Mouse (Mus musculus): Measurements from ENCODE around the gene Timm23.
"Not testable (repeated sequence)": the region's sequence is repeated elsewhere in the genome, so short reads cannot be mapped to it uniquely, and the experiment has no call there.

Timm23 gene

DNA sequence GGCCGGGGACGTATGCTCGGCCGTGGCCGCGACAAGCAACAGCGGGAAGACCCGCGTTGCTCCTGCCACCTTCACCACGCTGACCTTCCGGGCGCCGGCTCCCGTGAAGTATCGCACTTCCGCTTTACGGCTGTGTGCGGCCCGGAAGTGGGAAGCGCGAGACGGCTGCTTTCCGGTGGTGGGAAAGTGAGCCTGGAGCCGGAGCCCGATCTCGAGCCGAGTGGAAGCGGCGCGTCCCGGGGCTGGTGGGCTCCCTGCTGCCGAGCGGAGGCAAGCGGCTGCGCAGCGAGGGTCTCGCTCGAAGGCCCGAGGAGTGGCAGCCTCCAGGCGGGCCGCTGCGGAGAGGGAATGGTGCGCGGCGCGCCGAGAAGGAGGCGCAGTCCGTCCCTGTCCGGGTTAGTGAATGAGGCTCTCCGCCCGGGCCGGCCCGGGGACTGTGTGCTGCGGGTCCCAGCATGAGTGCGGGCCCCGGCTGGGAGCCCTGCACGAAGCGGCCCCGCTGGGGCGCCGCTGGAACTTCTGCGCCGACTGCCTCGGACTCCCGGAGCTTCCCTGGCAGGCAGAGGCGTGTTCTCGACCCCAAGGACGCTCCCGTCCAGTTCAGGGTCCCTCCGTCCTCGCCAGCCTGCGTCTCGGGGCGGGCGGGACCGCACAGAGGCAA is at the start of gene Timm23, which contains the start of gene Parg:
Gene Timm23, minus strand, starts transcription at position 108 of the 661 bp plus-strand sequence.
Gene Parg, plus strand, starts transcription at position 159 of the 661 bp plus-strand sequence.
- DNase-seq (ENCODE audit: low spot score in 2 of 2), result peak; percentile 68 to 77

DNA sequence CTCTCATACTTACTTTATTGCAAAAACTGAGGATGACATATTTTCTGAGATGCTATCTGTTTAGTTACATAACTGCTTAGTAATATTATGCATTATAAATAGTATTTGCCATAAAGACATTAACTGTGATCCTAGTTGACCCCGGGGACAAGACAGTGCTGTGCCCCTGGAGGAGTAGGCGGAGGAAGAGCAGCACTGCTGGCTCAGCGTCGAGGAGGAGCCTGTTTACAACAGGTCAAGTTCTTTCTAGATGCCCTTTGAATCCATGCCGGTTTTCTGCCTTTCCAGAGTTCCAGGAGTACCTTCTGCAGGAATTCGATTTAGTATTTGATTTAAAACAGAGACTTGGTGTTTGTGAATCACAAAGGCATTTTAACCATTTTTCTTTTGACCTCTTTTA is 47.9 kb upstream of the Timm23 start:
- no peak for DNase-seq (ENCODE audit: low spot score in 2 of 2)

DNA sequence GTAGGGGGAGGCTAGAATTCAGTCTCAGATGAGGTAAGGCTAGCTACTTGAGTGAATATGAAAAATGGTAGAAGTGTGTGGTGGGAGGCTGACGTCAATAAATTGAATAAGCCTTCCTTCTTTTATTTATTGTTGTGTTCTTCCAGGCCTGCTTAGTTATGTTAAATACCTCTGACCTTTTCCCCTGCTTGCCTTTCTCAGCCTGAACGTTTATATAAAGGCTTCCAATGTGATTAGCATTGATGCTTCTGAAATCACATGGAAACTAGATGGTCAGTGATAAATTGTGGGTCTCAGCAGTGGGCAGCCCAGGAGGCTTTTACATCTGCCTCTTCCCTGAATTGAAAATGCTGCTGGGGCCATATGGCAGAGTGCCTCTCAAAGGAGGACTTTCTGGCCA is 44.3 kb upstream of the Timm23 start:
- DNase-seq (ENCODE audit: low spot score in 2 of 2), result no peak

DNA sequence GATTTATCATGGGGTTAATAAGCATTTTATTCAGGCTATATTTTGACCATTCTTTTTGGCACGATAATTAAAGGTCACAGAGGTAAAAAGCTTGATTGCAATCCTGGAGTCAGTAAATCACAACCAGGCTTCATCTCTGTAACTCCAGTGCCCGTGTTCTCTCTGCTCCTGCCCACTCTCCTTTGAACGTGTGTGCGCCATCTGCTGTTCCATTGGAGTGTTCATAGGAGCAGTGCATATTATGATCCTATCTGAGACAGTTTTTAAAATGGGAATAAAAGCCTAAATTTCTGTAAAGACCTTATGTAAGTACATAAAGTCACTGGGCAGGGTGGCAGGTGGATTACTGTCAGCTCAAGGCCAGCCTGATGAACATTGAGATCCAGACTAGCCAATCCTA is 40.7 kb upstream of the Timm23 start:
- DNase-seq (ENCODE audit: low spot score in 2 of 2), result no peak

DNA sequence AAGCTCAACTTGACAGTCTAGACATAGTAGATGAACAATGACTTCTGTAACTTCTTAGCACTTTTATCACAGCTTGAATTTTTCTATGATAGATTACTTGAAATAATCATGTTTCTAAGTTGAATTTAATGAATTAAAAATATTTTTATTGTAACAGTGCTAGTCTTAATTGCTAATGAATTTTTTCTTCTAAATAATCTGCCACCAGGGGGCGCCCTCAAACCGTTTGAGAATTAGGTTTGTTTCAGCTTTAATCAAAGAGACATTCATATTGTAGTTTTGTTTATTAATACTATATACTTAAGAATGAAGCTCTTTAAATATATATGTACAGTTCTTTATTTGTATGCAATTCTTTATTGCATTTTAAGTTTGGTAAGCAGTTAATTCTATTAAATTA is 27.3 kb upstream of the Timm23 start:
- peak; percentile 34 to 55 for DNase-seq (ENCODE audit: low spot score in 2 of 2)

DNA sequence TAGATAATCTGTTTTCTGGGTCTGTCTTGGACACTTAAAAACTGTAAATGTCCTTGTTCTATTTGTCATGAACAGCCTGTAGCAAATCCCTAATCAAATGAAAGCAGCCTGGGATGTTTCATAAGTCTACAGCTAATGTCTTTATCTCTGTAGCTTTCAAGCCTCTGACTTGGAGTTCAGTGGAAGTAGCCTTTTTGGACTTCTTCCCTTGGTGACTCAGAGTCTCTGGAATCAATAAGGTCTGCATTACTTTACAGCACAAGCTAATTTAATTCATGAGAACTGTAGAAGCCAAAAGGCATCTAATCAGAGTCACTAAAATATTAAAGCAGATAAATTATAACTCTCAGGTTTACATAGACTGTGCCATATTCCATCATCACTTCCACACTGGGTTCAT is 24.9 kb upstream of the Timm23 start:
- DNase-seq (ENCODE audit: low spot score in 2 of 2), result no peak

DNA sequence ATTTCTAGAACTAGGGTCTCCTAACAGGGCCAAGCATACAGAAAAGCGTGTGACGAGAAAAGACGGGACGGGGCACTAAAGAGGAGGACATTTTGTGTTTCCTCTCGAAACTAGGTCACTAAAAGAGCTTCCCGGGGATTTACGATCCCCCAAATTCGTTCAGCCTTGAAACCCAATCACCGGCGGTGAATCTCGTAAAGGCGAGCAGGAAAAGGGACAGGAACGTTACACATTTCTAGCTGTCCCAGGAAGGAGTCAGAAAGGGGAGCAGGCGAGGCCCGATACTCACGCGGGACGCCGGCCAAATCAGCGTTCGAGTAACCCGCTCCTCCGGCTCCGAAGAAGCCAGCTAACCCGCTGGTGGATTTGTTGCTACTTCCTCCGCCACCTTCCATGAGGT is 344 bp downstream of the Timm23 start:
- peak; percentile 16 to 23 for DNase-seq (ENCODE audit: low spot score in 2 of 2)

DNA sequence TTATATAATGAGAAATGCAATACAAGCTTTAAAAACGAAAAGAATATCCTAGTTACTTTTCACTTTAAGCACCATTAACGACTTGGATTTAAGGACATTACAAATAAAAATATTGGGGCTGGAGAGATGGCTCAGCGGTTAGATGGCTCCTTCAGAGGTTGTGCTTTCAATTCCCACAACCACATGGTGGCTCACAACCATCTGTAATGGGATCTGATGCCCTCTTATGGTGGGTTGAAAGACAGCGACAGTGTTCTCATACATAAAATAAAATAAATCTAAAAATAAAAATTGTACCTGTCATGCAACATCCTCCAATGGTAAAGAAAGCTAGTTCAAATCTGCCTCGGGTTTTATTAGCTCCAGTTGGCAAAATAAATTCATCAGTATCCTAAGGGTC is 8.1 kb downstream of the Timm23 start:
- DNase-seq (ENCODE audit: low spot score in 2 of 2), result not testable (repeated sequence)

DNA sequence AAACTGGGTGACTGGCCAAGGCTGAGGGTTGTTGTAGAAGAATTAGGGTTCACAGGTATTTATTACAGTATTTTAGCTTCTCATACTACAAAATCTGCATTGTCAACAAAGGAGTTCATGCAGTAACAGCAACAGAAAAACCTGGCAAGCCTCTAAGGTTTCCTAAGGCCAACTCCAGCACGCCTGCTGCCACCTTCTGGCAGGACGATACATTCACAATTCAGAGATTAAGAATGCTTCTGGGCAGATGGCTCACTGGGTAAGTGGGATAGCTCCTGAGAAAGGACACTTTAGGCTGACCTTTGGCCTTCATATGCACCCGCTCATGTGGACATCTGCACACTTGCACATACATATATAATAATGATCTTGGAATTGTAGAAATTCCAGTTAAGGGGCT is 9.3 kb downstream of the Timm23 start:
- peak in 1 of 2 experiments; percentile 35 for DNase-seq (ENCODE audit: low spot score in 2 of 2)

DNA sequence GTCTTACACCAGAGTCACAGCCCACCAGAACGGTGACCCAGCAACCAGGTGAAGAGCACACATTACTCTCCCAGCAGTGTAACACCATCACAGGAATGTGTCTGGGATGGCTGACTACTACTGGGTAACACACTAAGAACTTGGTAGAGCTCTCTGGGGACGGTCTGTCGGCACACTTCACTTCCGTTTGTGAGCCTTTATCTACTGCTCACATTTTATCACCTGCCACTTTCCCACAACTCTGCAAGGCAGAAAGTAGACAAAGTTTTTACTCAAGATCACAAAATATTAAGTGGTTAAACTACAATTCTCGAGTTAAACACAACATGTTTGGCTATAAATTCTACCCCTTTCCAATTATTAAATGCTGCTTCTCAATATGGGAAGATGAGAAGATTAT is 9.8 kb downstream of the Timm23 start:
- no peak for DNase-seq (ENCODE audit: low spot score in 2 of 2)

DNA sequence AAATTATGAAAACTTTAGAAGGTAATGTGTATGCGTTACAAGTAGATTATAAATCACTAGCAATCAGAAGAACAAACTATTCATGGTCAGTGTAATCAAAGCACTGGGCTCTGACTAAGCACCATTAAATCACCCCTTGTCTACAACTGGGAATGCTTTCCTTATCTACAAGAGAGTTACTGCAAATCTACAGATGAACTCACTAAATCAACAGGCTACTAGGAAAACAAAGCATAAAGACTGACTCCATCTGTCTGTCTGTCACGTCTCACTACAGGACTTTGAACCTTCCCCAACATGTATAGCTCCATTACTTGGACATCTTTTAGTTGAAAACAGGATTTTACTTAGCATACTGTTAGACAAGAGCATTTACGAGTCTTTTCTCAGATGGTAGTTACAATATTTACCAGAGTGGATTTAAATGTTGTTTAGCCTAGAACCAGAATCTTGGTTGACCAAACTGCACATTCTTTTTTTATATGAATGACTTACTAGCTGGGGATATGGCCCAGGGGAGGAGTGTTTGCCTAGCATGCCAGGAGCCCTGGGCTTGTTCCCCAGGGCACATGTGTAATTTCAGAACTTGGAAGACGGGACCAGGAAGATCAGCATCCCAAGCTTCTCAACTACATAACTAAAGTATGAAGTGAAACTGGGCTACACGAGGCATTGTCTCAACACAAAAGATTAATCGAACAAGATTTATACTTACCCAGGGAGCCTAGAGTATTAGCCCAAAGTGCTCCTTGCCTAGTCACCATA is 10.9 kb downstream of the Timm23 start:
- DNase-seq (ENCODE audit: low spot score in 2 of 2), result no peak

DNA sequence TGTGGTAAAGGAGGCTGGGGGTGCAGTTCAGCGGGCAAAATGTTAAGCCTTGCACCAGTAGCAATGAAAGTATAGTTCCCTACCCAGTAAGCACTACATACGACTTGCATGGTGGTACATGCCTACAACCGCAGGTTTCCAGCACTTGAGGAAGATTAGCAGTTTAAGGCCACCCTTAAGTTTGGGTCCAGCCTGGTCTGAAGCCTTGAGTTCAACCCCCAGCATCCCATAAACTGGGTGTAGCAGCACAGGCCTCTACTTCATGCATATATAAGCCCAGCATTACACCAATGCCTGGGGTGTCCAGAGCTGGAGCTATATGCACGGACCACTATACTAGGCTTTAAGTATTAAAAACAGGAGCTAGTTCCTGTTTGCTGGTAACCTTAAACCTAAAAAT is 17.9 kb downstream of the Timm23 start:
- no peak for DNase-seq (ENCODE audit: low spot score in 2 of 2)

DNA sequence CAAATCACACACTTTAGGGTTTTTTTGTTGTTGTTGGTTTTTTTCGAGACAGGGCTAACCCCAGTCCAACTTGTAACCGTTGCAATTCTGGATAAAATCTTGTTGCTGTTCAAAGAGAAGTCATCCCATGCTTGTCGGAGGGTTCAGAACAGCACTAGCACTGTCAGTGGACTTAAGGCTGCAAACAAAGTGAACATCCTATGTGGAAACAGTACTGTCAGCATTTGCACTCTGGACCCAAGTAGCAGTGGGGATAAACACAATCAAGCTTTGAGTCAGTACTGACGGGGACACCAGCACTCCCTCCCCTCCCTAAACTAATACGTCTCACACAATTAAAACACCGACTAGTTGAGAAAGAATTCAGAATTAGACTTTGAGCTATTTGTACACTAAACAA is 20.8 kb downstream of the Timm23 start:
- no peak for DNase-seq (ENCODE audit: low spot score in 2 of 2)

DNA sequence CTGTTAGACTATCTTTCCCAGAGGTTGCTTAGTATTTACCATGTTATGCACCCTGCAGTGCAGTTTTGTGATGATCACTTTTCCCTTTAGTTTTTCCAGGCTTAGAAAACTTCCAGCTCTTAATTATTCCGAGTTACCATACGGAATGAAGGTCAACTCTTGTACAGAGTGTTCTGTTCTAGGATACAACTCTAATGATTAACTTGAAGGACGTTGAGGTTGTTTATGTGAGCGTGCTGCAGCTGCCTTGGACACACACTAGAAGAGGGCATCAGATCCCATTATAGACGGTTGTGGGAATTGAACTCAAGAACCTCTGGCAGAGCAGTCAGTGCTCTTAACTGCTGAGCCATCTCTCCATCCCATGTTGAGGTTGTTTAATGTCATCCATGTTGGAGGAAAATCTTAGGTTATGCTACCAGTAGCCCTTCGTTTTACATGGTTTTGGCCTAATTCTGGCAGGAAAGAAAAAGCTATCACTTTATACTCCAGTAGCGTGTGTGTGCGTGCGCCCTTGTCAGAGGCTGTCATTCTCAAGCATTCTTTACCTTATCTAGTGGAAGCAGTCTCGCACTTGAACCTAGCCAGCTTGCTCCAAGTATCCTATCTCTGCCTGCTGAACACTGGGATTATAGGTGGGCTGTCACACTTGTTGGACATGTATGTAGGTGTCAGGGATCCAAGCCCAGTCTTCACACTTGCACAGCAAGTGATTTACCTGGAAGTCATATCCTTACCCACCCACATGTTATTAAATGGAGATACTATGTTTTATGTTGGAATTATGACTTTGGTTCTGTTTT is 22.1 kb downstream of the Timm23 start:
- no peak for DNase-seq (ENCODE audit: low spot score in 2 of 2)

DNA sequence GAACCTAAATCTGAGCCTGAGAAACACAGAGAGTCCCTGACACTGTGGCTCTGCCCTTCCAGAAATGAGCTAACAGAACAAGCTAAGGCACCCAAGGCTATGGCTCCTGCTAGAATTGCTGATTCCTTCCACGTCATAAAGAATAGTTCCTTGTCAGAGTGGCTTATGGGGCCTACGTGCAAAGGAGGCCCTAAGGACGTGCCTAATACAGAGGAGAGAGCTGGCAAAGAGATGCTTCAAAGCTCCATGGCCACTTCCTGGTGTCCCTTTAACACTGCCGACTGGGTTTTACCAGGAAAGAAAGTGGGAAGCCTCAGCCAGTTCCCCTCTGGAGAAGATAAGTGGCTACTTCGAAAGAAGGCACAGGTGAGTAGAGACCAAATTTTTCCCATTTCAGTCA is 25.1 kb downstream of the Timm23 start:
- not testable (repeated sequence) for DNase-seq (ENCODE audit: low spot score in 2 of 2)

DNA sequence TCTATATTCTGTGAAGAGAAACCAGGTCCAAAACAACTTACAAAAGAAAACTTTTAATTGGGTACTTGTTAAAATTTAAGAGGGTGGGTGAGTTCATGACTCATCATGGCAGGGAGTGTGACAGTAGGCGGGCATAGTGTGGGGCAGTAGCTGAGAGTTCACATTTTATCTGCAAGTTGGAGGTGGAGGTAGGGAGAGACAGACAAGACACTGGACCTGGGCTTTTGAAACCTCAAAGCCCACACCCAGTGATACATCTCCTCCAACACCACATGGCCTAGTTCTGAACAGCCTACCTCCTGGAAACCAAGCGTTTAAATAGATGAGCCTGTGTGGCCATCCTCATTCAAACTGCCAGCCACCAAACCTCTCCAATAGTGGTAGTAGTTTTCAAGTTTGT is 26.4 kb downstream of the Timm23 start:
- DNase-seq (ENCODE audit: low spot score in 2 of 2), result no peak

DNA sequence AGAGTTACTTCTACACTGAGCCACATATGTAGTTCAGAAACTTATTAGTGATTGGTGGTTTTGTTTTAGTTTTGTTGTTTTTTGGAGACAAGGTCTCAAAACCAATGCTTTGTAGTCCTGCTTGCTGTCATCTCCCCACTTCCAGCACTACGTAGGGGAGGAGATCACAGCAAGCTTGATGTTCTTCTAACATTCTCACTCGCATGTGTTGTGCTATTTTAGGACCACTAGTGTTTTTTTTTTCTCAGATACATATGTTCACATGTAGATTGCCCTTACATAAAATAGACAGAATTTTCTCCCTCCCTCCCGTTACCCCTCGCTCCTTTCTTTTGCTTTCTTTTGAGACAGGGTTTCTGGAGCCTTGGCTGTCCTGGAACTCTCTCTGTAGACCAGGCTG is 31.6 kb downstream of the Timm23 start:
- DNase-seq (ENCODE audit: low spot score in 2 of 2), result no peak

DNA sequence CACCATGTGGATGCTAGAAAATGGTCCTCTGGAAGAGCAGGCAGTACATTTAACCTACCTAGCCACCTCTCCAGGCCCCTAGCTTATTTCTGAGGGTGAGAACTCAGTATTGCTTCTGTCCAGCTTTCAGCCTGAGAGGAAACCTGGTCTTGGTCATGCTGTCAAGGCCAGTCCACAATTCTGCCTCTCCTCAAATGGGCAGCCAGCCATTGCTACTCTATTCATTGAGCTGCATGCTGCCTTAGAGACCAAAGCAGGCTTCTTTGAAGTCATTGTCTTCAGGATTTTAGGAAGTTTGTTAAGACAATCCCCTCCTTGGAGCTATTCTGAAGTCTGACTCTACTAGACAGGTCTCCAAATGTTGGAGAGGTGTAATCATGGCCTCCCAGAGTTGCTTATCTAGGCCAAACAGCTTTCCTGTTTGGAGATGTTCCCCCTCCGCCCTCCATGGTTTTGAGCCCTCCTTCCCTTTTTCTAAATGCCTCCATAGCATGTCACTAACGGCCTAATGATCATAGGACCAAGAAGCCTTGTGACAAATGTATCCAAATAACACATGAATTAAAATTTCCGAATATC is 33.0 kb downstream of the Timm23 start:
- no peak for DNase-seq (ENCODE audit: low spot score in 2 of 2)

DNA sequence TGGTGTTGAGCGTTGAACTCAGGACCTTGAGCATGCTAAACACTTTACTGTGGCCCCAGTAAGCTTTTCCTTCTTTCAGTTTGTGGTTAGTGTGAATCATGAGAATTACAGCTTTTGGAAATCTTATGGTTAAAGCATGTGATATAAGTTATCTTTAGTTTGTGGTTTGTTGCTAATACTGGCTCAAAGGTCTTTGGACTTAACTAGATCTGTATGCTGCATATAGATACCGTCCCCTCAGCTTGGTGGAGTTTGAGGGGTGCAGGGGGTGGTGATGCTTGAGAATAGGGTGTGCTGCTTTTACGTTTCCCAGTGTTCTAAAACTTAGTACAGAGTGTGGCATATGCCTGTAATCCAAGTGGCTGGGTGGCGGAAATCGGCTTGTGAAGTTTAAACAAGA is 34.4 kb downstream of the Timm23 start:
- DNase-seq (ENCODE audit: low spot score in 2 of 2), result no peak

DNA sequence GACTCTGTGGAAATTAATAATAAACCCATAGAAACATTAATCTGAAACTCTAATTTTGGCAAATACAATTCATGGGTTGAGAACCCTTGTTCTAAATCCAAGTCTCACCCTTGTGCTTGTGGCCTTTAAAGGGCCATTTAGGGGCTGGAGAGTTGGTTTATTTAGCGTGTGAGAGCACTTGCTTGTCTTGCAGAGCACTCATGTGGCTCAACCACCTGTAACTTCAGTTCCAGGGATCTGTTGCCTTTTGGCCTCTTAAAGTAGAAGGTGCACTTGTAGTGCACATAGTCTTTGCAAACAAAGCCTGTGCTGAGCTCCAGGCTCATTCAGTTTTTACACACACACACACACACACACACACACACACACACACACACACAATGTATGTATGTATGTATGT is 34.9 kb downstream of the Timm23 start:
- DNase-seq (ENCODE audit: low spot score in 2 of 2), result no peak

DNA sequence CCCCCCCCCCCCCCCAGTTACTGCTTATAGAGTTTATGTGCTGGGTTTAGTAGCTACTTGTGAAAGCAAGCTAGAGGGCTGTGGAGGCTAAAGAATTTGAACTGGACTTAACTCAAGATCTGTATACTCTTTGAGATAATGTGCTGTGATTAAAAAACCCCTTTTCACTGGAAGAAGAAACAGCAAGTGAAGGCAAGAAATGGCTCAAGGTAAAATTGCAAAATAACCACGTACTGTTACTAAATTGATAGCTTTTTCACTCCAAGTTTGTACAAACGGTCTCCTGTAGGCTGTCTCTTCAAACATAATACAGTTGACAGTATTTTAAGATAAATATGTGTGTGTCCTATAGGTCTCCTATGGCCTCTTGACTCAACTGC is 35.6 kb downstream of the Timm23 start:
- DNase-seq (ENCODE audit: low spot score in 2 of 2), result no peak

All from thymus, postnatal 10 days (tissue).